Mouse (Mus musculus): Measurements from ENCODE around the gene Nos1ap. TPM values are rescaled to one million over a fixed set of nuclear protein-coding genes. Genes with fewer than 3 reads are reported as not detected.

The Nos1ap gene
- polyA plus RNA-seq, 1 experiment = 1.6 TPM

DNA sequence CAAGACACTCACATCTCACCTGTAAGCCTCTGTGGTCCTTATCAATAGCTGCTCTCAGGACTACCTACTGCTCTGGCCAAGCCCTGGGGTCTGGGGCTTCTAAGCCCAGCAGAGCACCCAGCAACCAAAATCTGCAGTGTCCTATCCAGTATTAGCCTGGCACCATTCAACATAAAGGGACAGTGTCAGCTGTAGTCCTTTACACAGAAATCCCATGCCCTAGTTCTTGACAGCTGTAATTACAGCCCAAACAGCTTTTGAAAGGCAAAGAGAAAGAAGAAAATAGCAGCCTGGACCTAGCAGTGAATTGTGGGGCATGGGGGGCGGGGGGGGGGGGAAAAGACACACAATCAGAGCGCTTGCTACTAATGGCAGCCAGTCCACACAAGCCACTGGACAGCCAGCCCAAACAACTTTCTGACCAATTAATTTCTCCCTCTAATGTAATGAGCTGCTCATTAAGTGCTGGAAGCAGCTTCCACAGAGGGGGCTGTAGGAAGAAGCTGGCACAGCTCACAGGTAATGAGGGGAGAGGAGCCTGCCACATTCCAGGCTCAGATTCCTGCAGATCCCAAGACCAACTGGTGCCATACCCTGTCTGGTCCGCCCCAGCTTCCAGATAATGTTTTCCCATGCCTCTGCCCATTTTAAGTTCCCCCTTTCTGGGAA is 77.1 kb downstream of the Nos1ap start:
- Histone ChIP-seq H3K4me1 (ENCODE audit: control insufficient read depth, insufficient read depth, low read length) (peaks cover 5% of the 10 kb centered on the region), H3K27ac (ENCODE audit: insufficient read depth, low read depth, low read length) (no peak overlapping the region), H3K4me3 (ENCODE audit: insufficient read depth, low read length) (no peak overlapping the region)
- TF ChIP-seq POLR2A (IDR thresholded peaks at IDR 0.05; ENCODE audit: borderline replicate concordance, low read depth, low read length) = no peak
- TF ChIP-seq CTCF (IDR thresholded peaks at IDR 0.05; ENCODE audit: low read depth, low read length) = no peak

- TF ChIP-seq CTCF (IDR thresholded peaks at IDR 0.05; ENCODE audit: low read depth, low read length) (no peak), POLR2A (IDR thresholded peaks at IDR 0.05; ENCODE audit: borderline replicate concordance, low read depth, low read length) (no peak)
- no peak overlapping the region for H3K27ac ChIP-seq (ENCODE audit: insufficient read depth, low read depth, low read length)
- peaks cover 5% of the 10 kb centered on the region for H3K4me1 ChIP-seq (ENCODE audit: control insufficient read depth, insufficient read depth, low read length)
- H3K4me3 ChIP-seq (ENCODE audit: insufficient read depth, low read length) = no peak overlapping the region
These were observed 78.9 kb downstream of the Nos1ap start for GRCm38 (mm10) chr1:170510595-170511240.

GRCm38 (mm10) chr1:170506309-170506708 is 83.4 kb downstream of the Nos1ap start:
- TF ChIP-seq CTCF (IDR thresholded peaks at IDR 0.05; ENCODE audit: low read depth, low read length) (no peak), POLR2A (IDR thresholded peaks at IDR 0.05; ENCODE audit: borderline replicate concordance, low read depth, low read length) (no peak)
- Histone ChIP-seq H3K27ac (ENCODE audit: insufficient read depth, low read depth, low read length) (no peak overlapping the region), H3K4me3 (ENCODE audit: insufficient read depth, low read length) (no peak overlapping the region), H3K4me1 (ENCODE audit: control insufficient read depth, insufficient read depth, low read length) (peaks cover 5% of the 10 kb centered on the region)

DNA sequence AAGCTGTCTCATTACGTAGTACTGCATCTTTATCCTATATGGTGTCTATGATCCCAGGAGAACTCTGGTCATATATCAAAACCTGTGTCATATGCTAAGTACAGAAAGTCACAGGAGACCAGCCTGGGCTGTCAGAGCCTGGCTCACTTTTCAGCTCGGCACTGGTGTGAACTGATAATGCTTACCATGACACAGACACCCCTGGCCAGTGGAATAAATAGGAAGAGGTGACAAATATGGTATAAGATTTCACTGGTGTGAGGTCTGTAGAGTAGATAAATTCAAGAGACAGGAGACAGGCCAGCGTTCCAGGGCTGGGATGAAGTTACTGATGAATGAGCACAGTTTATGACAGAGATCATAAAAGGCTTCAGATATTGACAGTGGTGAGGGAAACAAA is 84.6 kb downstream of the Nos1ap start:
- Histone ChIP-seq H3K4me3 (ENCODE audit: insufficient read depth, low read length) (no peak overlapping the region), H3K4me1 (ENCODE audit: control insufficient read depth, insufficient read depth, low read length) (0 out of 2 replicates have a peak, but pooled peaks cover under 1% of the 10 kb centered on the region), H3K27ac (ENCODE audit: insufficient read depth, low read depth, low read length) (no peak overlapping the region)
- TF ChIP-seq CTCF (IDR thresholded peaks at IDR 0.05; ENCODE audit: low read depth, low read length) = no peak
- no peak for TF ChIP-seq POLR2A (IDR thresholded peaks at IDR 0.05; ENCODE audit: borderline replicate concordance, low read depth, low read length)

- TF ChIP-seq POLR2A (IDR thresholded peaks at IDR 0.05; ENCODE audit: borderline replicate concordance, low read depth, low read length) = no peak
These were observed 85.3 kb downstream of the Nos1ap start for GRCm38 (mm10) chr1:170504378-170504777.

DNA sequence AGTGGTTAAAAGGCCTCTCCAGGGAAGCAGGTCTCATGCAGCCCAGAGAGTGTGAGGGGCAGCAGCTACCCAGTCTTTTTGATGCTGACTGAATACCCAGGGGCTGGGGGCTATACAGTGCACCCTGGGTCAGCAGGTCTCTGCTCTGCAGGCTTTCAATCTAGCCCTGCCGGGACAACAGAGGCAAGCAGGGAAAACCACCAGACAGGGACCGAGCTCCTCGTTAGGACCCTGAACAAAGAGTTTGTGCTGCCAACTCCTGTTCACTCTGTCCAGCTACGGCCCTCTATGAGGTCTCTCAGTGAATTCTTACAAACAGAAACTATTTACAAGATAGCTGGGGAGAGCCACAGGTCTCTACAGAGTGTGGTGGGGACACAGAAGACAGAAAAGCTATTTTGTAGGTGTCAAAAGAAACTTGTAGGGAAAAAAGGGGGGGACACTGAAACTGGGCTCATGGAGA is 86.4 kb downstream of the Nos1ap start:
- no peak for TF ChIP-seq CTCF (IDR thresholded peaks at IDR 0.05; ENCODE audit: low read depth, low read length)
- no peak for TF ChIP-seq POLR2A (IDR thresholded peaks at IDR 0.05; ENCODE audit: borderline replicate concordance, low read depth, low read length)
- Histone ChIP-seq H3K4me3 (ENCODE audit: insufficient read depth, low read length) (no peak overlapping the region), H3K27ac (ENCODE audit: insufficient read depth, low read depth, low read length) (no peak overlapping the region), H3K4me1 (ENCODE audit: control insufficient read depth, insufficient read depth, low read length) (no peaks in the 10 kb centered on the region)

More at GRCm38 (mm10) chr1:170504378-170504777, 85.3 kb downstream of the Nos1ap start:
- no peaks in the 10 kb centered on the region for H3K4me1 ChIP-seq (ENCODE audit: control insufficient read depth, insufficient read depth, low read length)
- no peak overlapping the region for H3K4me3 ChIP-seq (ENCODE audit: insufficient read depth, low read length)
- H3K27ac ChIP-seq (ENCODE audit: insufficient read depth, low read depth, low read length) = no peak overlapping the region

DNA sequence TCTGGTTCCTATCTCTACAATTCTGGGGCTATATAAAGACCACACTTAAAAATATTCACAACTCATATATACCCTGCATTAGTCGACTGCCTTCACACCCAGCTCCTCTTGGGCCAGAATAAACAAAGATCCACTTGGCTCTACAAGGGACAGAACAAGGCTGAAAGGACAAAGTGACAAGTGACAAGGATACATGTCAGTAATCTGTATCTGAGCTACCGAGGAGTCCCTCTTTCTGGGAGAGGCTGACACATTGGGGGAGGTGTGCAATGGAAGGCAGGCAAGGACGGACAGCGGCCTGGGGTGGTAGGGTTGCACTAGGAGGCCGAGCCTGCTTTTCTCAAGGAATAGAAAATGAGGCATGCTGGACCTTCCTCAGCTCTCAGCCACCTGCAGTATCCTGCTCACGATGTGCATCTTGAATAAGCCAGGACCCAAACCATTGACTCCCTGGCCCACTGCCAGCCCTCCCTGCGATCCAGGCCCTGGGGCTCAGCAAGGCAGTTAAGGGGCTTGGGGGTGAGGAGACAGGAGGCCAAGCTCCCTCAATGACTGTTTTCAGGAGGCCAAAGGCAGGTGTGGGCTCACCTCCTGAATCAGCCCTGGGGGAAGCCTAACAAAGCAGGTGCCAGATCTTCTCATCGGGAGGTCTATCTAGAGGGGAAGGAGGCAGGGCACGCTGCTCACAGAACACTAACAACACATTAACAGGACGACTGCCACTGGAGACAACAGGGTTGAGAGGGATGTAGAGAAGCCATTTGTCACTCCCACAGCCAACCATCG is 87.0 kb downstream of the Nos1ap start:
- no peaks in the 10 kb centered on the region for H3K4me1 ChIP-seq (ENCODE audit: control insufficient read depth, insufficient read depth, low read length)
- H3K27ac ChIP-seq (ENCODE audit: insufficient read depth, low read depth, low read length) = no peak overlapping the region
- TF ChIP-seq POLR2A (IDR thresholded peaks at IDR 0.05; ENCODE audit: borderline replicate concordance, low read depth, low read length) = no peak
- no peak for TF ChIP-seq CTCF (IDR thresholded peaks at IDR 0.05; ENCODE audit: low read depth, low read length)
- H3K4me3 ChIP-seq (ENCODE audit: insufficient read depth, low read length) = no peak overlapping the region

DNA sequence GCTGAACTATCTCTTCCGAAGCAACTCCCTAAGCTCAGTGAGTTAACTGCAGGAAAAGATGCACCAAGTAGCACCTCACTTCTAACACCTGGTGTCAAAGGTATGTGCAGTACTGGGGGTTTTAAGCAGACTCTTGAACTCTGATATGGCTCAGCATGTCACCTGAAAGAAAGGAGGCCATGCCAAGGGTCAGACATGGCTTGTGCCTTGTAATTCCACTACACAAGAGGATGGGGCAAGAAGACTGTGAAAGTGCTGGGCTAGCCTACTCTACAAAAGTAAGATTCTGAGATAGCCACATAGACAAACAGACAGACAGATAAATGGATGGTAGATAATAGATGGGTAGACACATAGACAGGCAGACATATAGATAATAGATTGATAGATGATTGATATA is 87.7 kb downstream of the Nos1ap start:
- Histone ChIP-seq H3K4me1 (ENCODE audit: control insufficient read depth, insufficient read depth, low read length) (no peaks in the 10 kb centered on the region), H3K4me3 (ENCODE audit: insufficient read depth, low read length) (no peak overlapping the region), H3K27ac (ENCODE audit: insufficient read depth, low read depth, low read length) (no peak overlapping the region)
- TF ChIP-seq CTCF (IDR thresholded peaks at IDR 0.05; ENCODE audit: low read depth, low read length) (no peak), POLR2A (IDR thresholded peaks at IDR 0.05; ENCODE audit: borderline replicate concordance, low read depth, low read length) (no peak)

GRCm38 (mm10) chr1:170501556-170501955 is 88.1 kb downstream of the Nos1ap start:
- TF ChIP-seq CTCF (IDR thresholded peaks at IDR 0.05; ENCODE audit: low read depth, low read length) (no peak), POLR2A (IDR thresholded peaks at IDR 0.05; ENCODE audit: borderline replicate concordance, low read depth, low read length) (no peak)
- Histone ChIP-seq H3K27ac (ENCODE audit: insufficient read depth, low read depth, low read length) (no peak overlapping the region), H3K4me1 (ENCODE audit: control insufficient read depth, insufficient read depth, low read length) (no peaks in the 10 kb centered on the region), H3K4me3 (ENCODE audit: insufficient read depth, low read length) (no peak overlapping the region)

DNA sequence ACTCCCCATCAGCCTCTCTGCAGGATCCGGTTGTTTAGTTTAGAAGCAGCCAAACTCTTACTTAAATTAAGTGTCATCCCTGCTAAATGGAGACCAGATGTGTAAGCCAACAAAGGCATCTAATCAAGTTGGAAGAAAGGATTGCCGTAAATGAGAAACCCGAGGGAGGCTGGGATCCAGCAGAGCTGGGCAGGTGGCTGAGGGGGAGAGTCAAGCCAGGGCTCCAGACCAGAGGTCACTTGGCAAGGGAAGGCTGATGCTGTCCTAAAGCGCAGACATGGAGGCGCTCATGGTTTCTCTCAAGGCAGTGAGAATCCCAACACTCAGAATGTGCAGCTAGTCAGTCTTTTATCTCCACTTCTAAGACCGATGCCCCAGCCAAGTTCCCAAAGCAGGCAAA is 89.8 kb downstream of the Nos1ap start:
- H3K4me1 ChIP-seq (ENCODE audit: control insufficient read depth, insufficient read depth, low read length) = no peaks in the 10 kb centered on the region
- no peak for TF ChIP-seq POLR2A (IDR thresholded peaks at IDR 0.05; ENCODE audit: borderline replicate concordance, low read depth, low read length)
- no peak for TF ChIP-seq CTCF (IDR thresholded peaks at IDR 0.05; ENCODE audit: low read depth, low read length)
- no peak overlapping the region for H3K4me3 ChIP-seq (ENCODE audit: insufficient read depth, low read length)
- no peak overlapping the region for H3K27ac ChIP-seq (ENCODE audit: insufficient read depth, low read depth, low read length)
